Mouse (Mus musculus) heart, embryonic 13.5 days (tissue): ENCODE results near the gene Phtf2. TPM values are rescaled to one million over a fixed set of nuclear protein-coding genes. Genes with fewer than 3 reads are reported as not detected.

Experiments used
- ATAC-seq: fragments of 200-750 bp; cut with Nextera tagmentation; 2 replicates; pipeline ENCODE4 v1.8.0; 2017; ENCODE audit warnings: moderate TSS enrichment; ENCODE audit not compliant: insufficient number of reproducible peaks, low FRiP score, low TSS enrichment; ENCODE audit errors: extremely low read depth
- H3K27ac ChIP-seq: fragments of 300-500 bp; sonication (generic); replicated peaks from 2 replicates; pipeline ENCODE4 v1.5.1; 2015; ENCODE audit warnings: moderate library complexity, mild to moderate bottlenecking, inconsistent platforms
- H3K27me3 ChIP-seq: fragments of 300-500 bp; sonication (generic); replicated peaks from 2 replicates; pipeline ENCODE4 v1.6.1; 2015; ENCODE audit warnings: mild to moderate bottlenecking, inconsistent platforms
- H3K36me3 ChIP-seq: fragments of 300-500 bp; sonication (generic); 2 replicates; pipeline ENCODE4 v1.6.1; 2015; ENCODE audit warnings: mild to moderate bottlenecking, inconsistent platforms
- H3K4me1 ChIP-seq: fragments of 300-500 bp; sonication (generic); 2 replicates; pipeline ENCODE4 v1.6.1; 2015; ENCODE audit warnings: inconsistent platforms
- H3K4me2 ChIP-seq: fragments of 300-500 bp; sonication (generic); 2 replicates; pipeline ENCODE4 v1.6.1; 2015; ENCODE audit warnings: inconsistent platforms, mild to moderate bottlenecking, moderate library complexity
- H3K4me3 ChIP-seq: fragments of 300-500 bp; sonication (generic); 2 replicates; pipeline ENCODE4 v1.5.1; 2015; ENCODE audit warnings: moderate library complexity, mild to moderate bottlenecking, inconsistent platforms
- H3K9ac ChIP-seq: fragments of 300-500 bp; sonication (generic); 2 replicates; pipeline ENCODE4 v1.6.1; 2015; ENCODE audit warnings: inconsistent platforms, mild to moderate bottlenecking, moderate library complexity
- H3K9me3 ChIP-seq: fragments of 300-500 bp; sonication (generic); 2 replicates; pipeline ENCODE4 v1.6.1; 2016; ENCODE audit warnings: inconsistent platforms
- WGBS: fragments of 180-500 bp; shearing (Covaris S2); methylation state at CpG from one replicate; pipeline ENCODE4 v1.1.7; 2015; ENCODE audit warnings: mixed read lengths; 5-methylcytosine and 5-hydroxymethylcytosine counted together
- polyA plus RNA-seq: library from polyadenylated mRNA; unstranded; fragments of >200 nt; fragmentation: Nextera tagmentation; extraction: Ambion mirVana; gene quantifications from 2 replicates; pipeline ENCODE4 v1.2.1, GENCODE M21; 2015

The Phtf2 gene
- polyA plus RNA-seq, 1 experiment from 2014 or later, result 29.1 TPM

DNA sequence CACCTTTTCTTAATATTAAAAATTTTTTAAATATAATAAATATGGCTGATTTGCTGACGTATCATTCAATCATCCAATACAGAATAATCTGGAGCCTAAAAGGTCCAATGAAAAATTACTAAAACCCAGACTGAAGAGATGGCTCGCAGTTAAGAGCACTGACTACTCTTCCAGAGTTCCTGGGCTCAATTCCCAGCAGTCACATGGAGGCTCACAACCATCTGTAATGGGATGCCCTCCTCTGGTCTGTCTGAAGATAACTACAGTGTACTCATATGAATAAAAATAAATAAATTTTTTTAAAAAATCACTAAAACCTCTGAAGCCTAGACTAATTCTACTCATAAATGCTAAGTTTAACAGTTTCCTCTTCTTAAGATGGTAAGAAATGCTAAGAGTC, 20.0 kb downstream of the Phtf2 start:
- Histone ChIP-seq H3K4me3 (no peak overlapping the region), H3K4me1 (no peaks in the 10 kb centered on the region; the same call in 1 of the 2 replicates), H3K4me2 (no peak overlapping the region), H3K27ac (no peak overlapping the region), H3K9me3 (no peaks in the 10 kb centered on the region), H3K9ac (no peak overlapping the region), H3K27me3 (no peaks in the 10 kb centered on the region), H3K36me3 (peaks cover 8% of the 10 kb centered on the region)
- WGBS, result 94% methylated on average over 2 of the region's 2 CpGs
- no peak for ATAC-seq

GRCm38 (mm10) chr5:20860565-20860964, 21.4 kb downstream of the Phtf2 start:
- Histone ChIP-seq H3K9me3 (no peaks in the 10 kb centered on the region), H3K4me2 (no peak overlapping the region), H3K27ac (no peak overlapping the region), H3K27me3 (no peaks in the 10 kb centered on the region), H3K9ac (no peak overlapping the region), H3K36me3 (peaks cover 8% of the 10 kb centered on the region), H3K4me3 (no peak overlapping the region), H3K4me1 (peaks cover 3% of the 10 kb centered on the region; the same call in 1 of the 2 replicates)
- no peak for ATAC-seq
- WGBS, result 86% methylated on average over 4 of the region's 4 CpGs

GRCm38 (mm10) chr5:20858404-20858803, 23.5 kb downstream of the Phtf2 start:
- Histone ChIP-seq H3K4me1 (peaks cover 3% of the 10 kb centered on the region; the same call in 1 of the 2 replicates), H3K4me2 (no peak overlapping the region), H3K9ac (no peak overlapping the region), H3K4me3 (no peak overlapping the region), H3K27me3 (no peaks in the 10 kb centered on the region), H3K9me3 (no peaks in the 10 kb centered on the region), H3K27ac (no peak overlapping the region), H3K36me3 (peaks cover 11% of the 10 kb centered on the region)
- WGBS, result 94% methylated on average over 2 of the region's 2 CpGs
- no peak for ATAC-seq

DNA sequence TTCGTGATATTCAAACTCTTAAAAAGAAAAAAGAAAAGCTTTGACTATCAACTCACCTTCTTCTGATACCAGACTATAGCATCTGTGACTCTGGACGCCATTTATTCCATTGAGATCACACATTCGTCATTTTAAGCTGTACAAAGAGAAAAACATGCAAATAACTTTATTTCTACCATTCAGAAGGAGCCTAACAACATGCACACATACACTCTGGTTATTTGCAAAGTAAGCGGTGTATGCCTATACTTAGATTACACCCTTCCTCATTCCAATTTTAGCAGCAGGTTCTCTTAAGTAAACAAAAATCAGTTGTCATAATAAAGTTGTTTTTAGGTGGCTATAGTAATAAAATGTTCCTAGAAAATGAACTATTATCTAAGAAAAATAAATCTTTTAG, 26.9 kb downstream of the Phtf2 start:
- H3K27me3 ChIP-seq, result no peaks in the 10 kb centered on the region
- peaks cover 11% of the 10 kb centered on the region for H3K36me3 ChIP-seq
- 82% methylated on average over 4 of the region's 4 CpGs for WGBS
- H3K27ac ChIP-seq, result no peak overlapping the region
- no peak overlapping the region for H3K4me3 ChIP-seq
- H3K4me2 ChIP-seq, result no peak overlapping the region
- H3K9me3 ChIP-seq, result no peaks in the 10 kb centered on the region
- no peak overlapping the region for H3K9ac ChIP-seq
- no peak for ATAC-seq
- H3K4me1 ChIP-seq, result peaks cover 3% of the 10 kb centered on the region; the same call in 1 of the 2 replicates

GRCm38 (mm10) chr5:20847010-20847409, 34.9 kb downstream of the Phtf2 start:
- Histone ChIP-seq H3K4me3 (no peak overlapping the region), H3K27ac (no peak overlapping the region), H3K36me3 (no peaks in the 10 kb centered on the region), H3K4me2 (no peak overlapping the region), H3K27me3 (no peaks in the 10 kb centered on the region), H3K4me1 (peaks cover 7% of the 10 kb centered on the region), H3K9me3 (no peaks in the 10 kb centered on the region), H3K9ac (no peak overlapping the region)
- WGBS, result 93% methylated on average over 2 of the region's 2 CpGs
- no peak for ATAC-seq

DNA sequence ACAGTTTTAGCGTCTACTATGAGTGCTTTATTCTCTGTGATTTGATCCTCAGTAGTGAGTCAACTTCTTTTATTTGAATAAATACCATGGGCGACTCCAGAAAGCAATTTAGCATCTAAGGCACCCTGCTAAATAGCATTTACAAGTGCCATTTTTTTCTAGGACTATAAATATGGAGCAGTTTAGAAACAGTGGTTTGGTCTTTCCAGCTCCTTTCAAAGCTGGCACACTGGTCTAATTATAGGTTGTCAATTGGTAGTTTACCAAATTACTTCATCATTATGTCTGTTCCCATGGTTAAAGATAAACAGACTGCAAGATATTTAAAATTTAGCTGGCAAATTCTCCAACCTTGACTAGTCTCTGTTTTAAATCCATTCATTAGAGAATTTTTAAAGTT, 38.1 kb downstream of the Phtf2 start:
- H3K27ac ChIP-seq, result no peak overlapping the region
- H3K4me3 ChIP-seq, result no peak overlapping the region
- H3K27me3 ChIP-seq, result no peaks in the 10 kb centered on the region
- no peak overlapping the region for H3K9ac ChIP-seq
- 84% methylated on average over 2 of the region's 2 CpGs for WGBS
- no peaks in the 10 kb centered on the region for H3K9me3 ChIP-seq
- no peak overlapping the region for H3K4me2 ChIP-seq
- no peak for ATAC-seq
- H3K4me1 ChIP-seq, result peaks cover 18% of the 10 kb centered on the region
- H3K36me3 ChIP-seq, result no peaks in the 10 kb centered on the region

DNA sequence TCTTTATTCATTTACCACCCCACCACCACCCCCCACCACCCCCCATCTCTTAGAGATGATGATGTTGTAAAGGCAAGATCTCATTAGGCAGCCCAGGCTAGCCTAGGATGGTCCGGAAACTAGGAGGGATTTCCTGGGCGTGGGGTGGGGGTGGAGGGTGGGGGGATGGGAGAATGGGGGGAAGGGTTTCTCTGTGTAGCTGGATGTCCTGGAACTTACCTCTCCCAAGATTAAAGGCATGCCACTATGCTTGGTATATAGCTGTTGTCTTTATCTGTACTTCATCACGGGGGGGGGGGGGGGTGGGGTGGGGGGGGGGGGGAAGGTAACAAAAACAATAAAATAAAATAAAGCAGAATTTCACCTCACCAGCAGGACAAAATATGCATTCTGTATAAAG, 38.5 kb downstream of the Phtf2 start:
- Histone ChIP-seq H3K9ac (no peak overlapping the region), H3K9me3 (no peaks in the 10 kb centered on the region), H3K4me3 (no peak overlapping the region), H3K27ac (no peak overlapping the region), H3K36me3 (no peaks in the 10 kb centered on the region), H3K4me2 (no peak overlapping the region), H3K4me1 (peaks cover 18% of the 10 kb centered on the region), H3K27me3 (no peaks in the 10 kb centered on the region)
- WGBS, result 53% methylated on average over 2 of the region's 3 CpGs
- ATAC-seq, result no peak

- peaks cover 6% of the 10 kb centered on the region; the same call in 1 of the 2 replicates for H3K36me3 ChIP-seq
- no peaks in the 10 kb centered on the region for H3K9me3 ChIP-seq
- H3K27me3 ChIP-seq, result no peaks in the 10 kb centered on the region
- WGBS, result 90% methylated on average over 1 of the region's 1 CpGs
- H3K4me2 ChIP-seq, result no peak overlapping the region
- H3K4me1 ChIP-seq, result peaks cover 11% of the 10 kb centered on the region
- no peak overlapping the region for H3K4me3 ChIP-seq
- no peak overlapping the region for H3K27ac ChIP-seq
- H3K9ac ChIP-seq, result no peak overlapping the region
- no peak for ATAC-seq
Measured at GRCm38 (mm10) chr5:20837082-20837481, 44.8 kb downstream of the Phtf2 start.

DNA sequence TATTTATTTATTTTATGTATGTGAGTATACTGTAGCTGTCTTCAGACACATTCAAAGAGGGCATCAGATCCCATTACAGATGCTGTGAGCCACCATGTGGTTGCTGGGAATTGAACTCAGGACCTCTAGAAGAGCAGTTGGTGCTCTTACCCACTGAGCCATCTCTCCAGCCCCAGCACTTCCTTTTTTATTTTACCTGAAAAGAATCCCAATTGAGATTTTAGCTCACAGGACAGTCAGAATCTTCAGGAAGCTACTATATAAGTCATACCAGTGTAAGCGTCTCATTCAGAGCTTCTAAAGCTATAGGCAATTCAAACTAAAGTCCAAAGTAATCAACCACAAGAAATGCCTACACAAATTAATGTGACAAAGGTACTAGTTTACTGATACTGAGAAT, 47.5 kb downstream of the Phtf2 start:
- Histone ChIP-seq H3K9ac (no peak overlapping the region), H3K9me3 (no peaks in the 10 kb centered on the region), H3K36me3 (peaks cover 6% of the 10 kb centered on the region; the same call in 1 of the 2 replicates), H3K4me3 (no peak overlapping the region), H3K4me2 (no peak overlapping the region), H3K4me1 (peaks cover 13% of the 10 kb centered on the region), H3K27me3 (no peaks in the 10 kb centered on the region), H3K27ac (no peak overlapping the region)
- ATAC-seq, result no peak
- 98% methylated on average over 1 of the region's 1 CpGs for WGBS

DNA sequence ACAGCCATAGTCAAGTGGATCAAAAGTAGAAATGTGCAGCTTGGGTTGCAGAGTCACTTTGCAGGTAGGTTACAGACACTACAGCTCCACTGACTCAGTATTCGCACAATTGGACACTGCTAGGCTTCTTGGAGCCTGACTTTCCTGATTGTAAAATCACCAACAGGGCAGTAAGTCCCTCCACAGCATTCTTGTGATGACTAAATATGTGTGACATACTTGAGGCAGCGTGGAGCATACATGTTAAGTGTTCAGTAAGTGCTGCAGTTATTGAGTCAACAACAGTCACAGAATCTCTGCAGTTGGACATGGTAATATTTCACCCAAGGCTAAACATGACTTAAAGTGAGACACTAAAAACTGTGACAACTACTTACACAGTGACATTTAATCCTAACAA, 50.5 kb downstream of the Phtf2 start:
- Histone ChIP-seq H3K4me2 (no peak overlapping the region), H3K9me3 (no peaks in the 10 kb centered on the region), H3K4me3 (no peak overlapping the region), H3K36me3 (peaks cover 3% of the 10 kb centered on the region; the same call in 1 of the 2 replicates), H3K9ac (no peak overlapping the region), H3K4me1 (peaks cover 13% of the 10 kb centered on the region), H3K27me3 (no peaks in the 10 kb centered on the region), H3K27ac (no peak overlapping the region; the same call in 1 of the 2 replicates)
- WGBS, result 57% methylated on average over 2 of the region's 2 CpGs
- ATAC-seq, result no peak

DNA sequence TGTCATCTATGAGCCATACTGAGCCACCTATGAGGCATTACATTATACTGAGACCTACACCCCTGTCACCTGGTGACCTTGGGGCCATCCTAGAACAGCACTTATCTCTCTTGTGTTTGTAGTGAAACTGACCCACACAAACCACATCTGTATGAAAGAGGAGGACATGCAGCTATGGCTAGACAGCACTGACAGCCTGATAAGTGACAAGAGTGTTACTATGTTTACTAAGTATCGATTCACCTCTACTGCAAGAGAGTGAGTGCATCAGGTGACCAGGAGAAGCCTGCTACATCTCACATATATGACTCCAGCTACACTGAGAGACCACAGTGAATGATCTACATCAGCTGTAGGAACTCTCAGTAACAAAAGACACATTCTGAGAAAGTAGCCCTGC, 51.2 kb downstream of the Phtf2 start:
- Histone ChIP-seq H3K36me3 (no peaks in the 10 kb centered on the region), H3K27ac (no peak overlapping the region), H3K4me2 (no peak overlapping the region), H3K9me3 (no peaks in the 10 kb centered on the region), H3K4me3 (no peak overlapping the region), H3K4me1 (peaks cover 13% of the 10 kb centered on the region), H3K27me3 (no peaks in the 10 kb centered on the region), H3K9ac (no peak overlapping the region)
- WGBS, result 42% methylated on average over 1 of the region's 1 CpGs
- ATAC-seq, result no peak

- H3K4me3 ChIP-seq, result no peak overlapping the region
Measured at GRCm38 (mm10) chr5:20821647-20822046, 60.3 kb downstream of the Phtf2 start.

More at GRCm38 (mm10) chr5:20821647-20822046, 60.3 kb downstream of the Phtf2 start:
- Histone ChIP-seq H3K27me3 (no peaks in the 10 kb centered on the region), H3K9me3 (no peaks in the 10 kb centered on the region), H3K9ac (no peak overlapping the region), H3K36me3 (no peaks in the 10 kb centered on the region), H3K27ac (0 out of 2 replicates have a peak overlapping the region, but pooled peaks have one; percentile 54), H3K4me2 (no peak overlapping the region), H3K4me1 (peaks cover 35% of the 10 kb centered on the region)
- WGBS, result 50% methylated on average over 1 of the region's 1 CpGs
- ATAC-seq, result no peak
